Mouse (Mus musculus) liver, embryonic 15.5 days (tissue): ENCODE measurements around the gene Lor. TPM values are rescaled to one million over a fixed set of nuclear protein-coding genes. Genes with fewer than 3 reads are reported as not detected.

Experiments
- ATAC-seq: fragments of 200-750 bp; cut with Nextera tagmentation; 2 replicates; pipeline ENCODE4 v1.8.0; 2017; ENCODE audit warnings: moderate number of reproducible peaks, mild to moderate bottlenecking, moderate library complexity; ENCODE audit not compliant: insufficient read depth
- H3K27ac ChIP-seq: fragments of 300-500 bp; sonication (generic); replicated peaks from 2 replicates; pipeline ENCODE4 v1.5.1; 2015; ENCODE audit warnings: mild to moderate bottlenecking, inconsistent platforms
- H3K27me3 ChIP-seq: fragments of 300-500 bp; sonication (generic); 2 replicates; pipeline ENCODE4 v1.6.1; 2015; ENCODE audit warnings: mild to moderate bottlenecking, inconsistent platforms
- H3K36me3 ChIP-seq: fragments of 300-500 bp; sonication (generic); replicated peaks from 2 replicates; pipeline ENCODE4 v1.6.1; 2015; ENCODE audit warnings: moderate library complexity, mild to moderate bottlenecking, inconsistent platforms
- H3K4me1 ChIP-seq: fragments of 300-500 bp; sonication (generic); replicated peaks from 2 replicates; pipeline ENCODE4 v1.6.1; 2015; ENCODE audit warnings: inconsistent platforms
- H3K4me2 ChIP-seq: fragments of 300-500 bp; sonication (generic); 2 replicates; pipeline ENCODE4 v1.6.1; 2015; ENCODE audit warnings: moderate library complexity, mild to moderate bottlenecking, inconsistent platforms
- H3K4me3 ChIP-seq: fragments of 300-500 bp; sonication (generic); replicated peaks from 2 replicates; pipeline ENCODE4 v1.5.1; 2015; ENCODE audit warnings: mild to moderate bottlenecking, inconsistent platforms
- H3K9ac ChIP-seq: fragments of 300-500 bp; sonication (generic); 2 replicates; pipeline ENCODE4 v1.6.1; 2015; ENCODE audit warnings: moderate library complexity, mild to moderate bottlenecking, inconsistent platforms
- H3K9me3 ChIP-seq: fragments of 300-500 bp; sonication (generic); replicated peaks from 2 replicates; pipeline ENCODE4 v1.6.1; 2016; ENCODE audit warnings: inconsistent platforms
- WGBS: fragments of 180-500 bp; shearing (Covaris S2); methylation state at CpG from one replicate; pipeline ENCODE4 v1.1.7; 2015; ENCODE audit warnings: mixed read lengths; ENCODE audit not compliant: insufficient replicate concordance; 5-methylcytosine and 5-hydroxymethylcytosine counted together
- microRNA-seq: library from miRNA; unstranded; fragments of <30 nt; microRNA quantifications from one replicate; pipeline ENCODE4, GENCODE M21; 2016
- polyA plus RNA-seq: library from polyadenylated mRNA; unstranded; fragments of >200 nt; fragmentation: Nextera tagmentation; extraction: Ambion mirVana; gene quantifications from 2 replicates; pipeline ENCODE4 v1.2.1, GENCODE M21; 2015

Gene Lor
- polyA plus RNA-seq, 1 experiment from 2014 or later: not detected

- H3K9me3 ChIP-seq: no peaks in the 10 kb centered on the region
- H3K4me2 ChIP-seq: no peak overlapping the region
- 36% methylated on average over 2 of the region's 2 CpGs for WGBS
- H3K4me1 ChIP-seq: no peaks in the 10 kb centered on the region
- no peak overlapping the region for H3K4me3 ChIP-seq
- no peaks in the 10 kb centered on the region for H3K27me3 ChIP-seq
- ATAC-seq: no peak
- no peaks in the 10 kb centered on the region for H3K36me3 ChIP-seq
- no peak overlapping the region for H3K27ac ChIP-seq
- no peak overlapping the region for H3K9ac ChIP-seq
These were observed 49.7 kb downstream of the Lor start for GRCm38 (mm10) chr3:92033203-92033602.

Small RNA genes lying within 50 kb of the gene (microRNA-seq; reads per million reads assigned to microRNA genes)
- not detected for gene Gm25145

Other genes with a start within 250 kb of the Lor start
- not detected in 2 replicates for gene Pglyrp3, start 68.6 kb downstream of the Lor start, polyA plus RNA-seq
- gene Prr9, start 40.8 kb upstream of the Lor start, polyA plus RNA-seq: not detected in 2 replicates
- not detected in 2 replicates for gene Lelp1, start 59.6 kb upstream of the Lor start, polyA plus RNA-seq
- gene Sprr2a1, start 132.7 kb upstream of the Lor start, polyA plus RNA-seq: not detected in 2 replicates
- 0.30 and 0.44 TPM in 2 replicates for gene Sprr2a2, start 132.8 kb upstream of the Lor start, polyA plus RNA-seq
- not detected in 2 replicates for gene Sprr2a3, start 202.3 kb upstream of the Lor start, polyA plus RNA-seq
- not detected in 2 replicates for gene Sprr2b, start 233.5 kb upstream of the Lor start, polyA plus RNA-seq